Mouse (Mus musculus): ENCODE data around the gene Dnm1.
A peak's percentile ranks its signal among the peaks of the same experiment; 100 is the strongest.
"Not testable (repeated sequence)": the region's sequence is repeated elsewhere in the genome, so short reads cannot be mapped to it uniquely, and the experiment has no call there.

The Dnm1 gene

GRCm38 (mm10) chr2:32307941-32308760 is 45.0 kb downstream of the Dnm1 start:
- peaks cover 60% of the 10 kb centered on the region for H3K4me1 ChIP-seq (replicated peaks; ENCODE audit: low read depth, low read length)
- H3K9me3 ChIP-seq (ENCODE audit: low read length): no peaks in the 10 kb centered on the region
- TF ChIP-seq NANOG (IDR thresholded peaks at IDR 0.05; ENCODE audit: borderline replicate concordance, low read length) (no peak), POU5F1 (IDR thresholded peaks at IDR 0.05; ENCODE audit: borderline replicate concordance, low read length) (no peak), CTCF (conservative IDR thresholded peaks at IDR 0.05; ENCODE audit: low read length) (peak; percentile 89)
- peaks cover 19% of the 10 kb centered on the region for H3K27me3 ChIP-seq (ENCODE audit: insufficient read depth, low read length)
- H3K4me3 ChIP-seq (replicated peaks; ENCODE audit: low read length): no peak overlapping the region
- H3K36me3 ChIP-seq (ENCODE audit: insufficient read depth, low read length): peaks cover 77% of the 10 kb centered on the region

GRCm38 (mm10) chr2:32307247-32307798 is 45.8 kb downstream of the Dnm1 start:
- peaks cover 64% of the 10 kb centered on the region for H3K4me1 ChIP-seq (replicated peaks; ENCODE audit: low read depth, low read length)
- no peak for TF ChIP-seq POU5F1 (IDR thresholded peaks at IDR 0.05; ENCODE audit: borderline replicate concordance, low read length)
- TF ChIP-seq NANOG (IDR thresholded peaks at IDR 0.05; ENCODE audit: borderline replicate concordance, low read length): no peak
- no peak for TF ChIP-seq CTCF (conservative IDR thresholded peaks at IDR 0.05; ENCODE audit: low read length)
- peaks cover 14% of the 10 kb centered on the region for H3K27me3 ChIP-seq (ENCODE audit: insufficient read depth, low read length)
- no peak overlapping the region for H3K4me3 ChIP-seq (replicated peaks; ENCODE audit: low read length)
- no peaks in the 10 kb centered on the region for H3K9me3 ChIP-seq (ENCODE audit: low read length)
- peaks cover 85% of the 10 kb centered on the region for H3K36me3 ChIP-seq (ENCODE audit: insufficient read depth, low read length)

GRCm38 (mm10) chr2:32306176-32306575 is 47.0 kb downstream of the Dnm1 start:
- Histone ChIP-seq H3K4me1 (replicated peaks; ENCODE audit: low read depth, low read length) (peaks cover 62% of the 10 kb centered on the region), H3K27me3 (ENCODE audit: insufficient read depth, low read length) (peaks cover 7% of the 10 kb centered on the region), H3K36me3 (ENCODE audit: insufficient read depth, low read length) (peaks cover 96% of the 10 kb centered on the region), H3K9me3 (ENCODE audit: low read length) (no peaks in the 10 kb centered on the region), H3K4me3 (replicated peaks; ENCODE audit: low read length) (no peak overlapping the region)
- no peak for TF ChIP-seq CTCF (conservative IDR thresholded peaks at IDR 0.05; ENCODE audit: low read length)
- no peak for TF ChIP-seq NANOG (IDR thresholded peaks at IDR 0.05; ENCODE audit: borderline replicate concordance, low read length)
- no peak for TF ChIP-seq POU5F1 (IDR thresholded peaks at IDR 0.05; ENCODE audit: borderline replicate concordance, low read length)

- Histone ChIP-seq H3K36me3 (ENCODE audit: insufficient read depth, low read length) (peaks cover 99% of the 10 kb centered on the region), H3K9me3 (ENCODE audit: low read length) (no peaks in the 10 kb centered on the region), H3K4me1 (replicated peaks; ENCODE audit: low read depth, low read length) (peaks cover 59% of the 10 kb centered on the region), H3K4me3 (replicated peaks; ENCODE audit: low read length) (no peak overlapping the region), H3K27me3 (ENCODE audit: insufficient read depth, low read length) (peaks cover 3% of the 10 kb centered on the region; the same call in 1 of the 2 replicates)
- TF ChIP-seq POU5F1 (IDR thresholded peaks at IDR 0.05; ENCODE audit: borderline replicate concordance, low read length) (no peak), NANOG (IDR thresholded peaks at IDR 0.05; ENCODE audit: borderline replicate concordance, low read length) (no peak), CTCF (conservative IDR thresholded peaks at IDR 0.05; ENCODE audit: low read length) (no peak)
These were observed 47.5 kb downstream of the Dnm1 start for GRCm38 (mm10) chr2:32305668-32306067.

- peaks cover 57% of the 10 kb centered on the region for H3K4me1 ChIP-seq (replicated peaks; ENCODE audit: low read depth, low read length)
- H3K4me3 ChIP-seq (replicated peaks; ENCODE audit: low read length): no peak overlapping the region
- peaks cover 99% of the 10 kb centered on the region for H3K36me3 ChIP-seq (ENCODE audit: insufficient read depth, low read length)
- no peaks in the 10 kb centered on the region for H3K27me3 ChIP-seq (ENCODE audit: insufficient read depth, low read length)
- H3K9me3 ChIP-seq (ENCODE audit: low read length): no peaks in the 10 kb centered on the region
- TF ChIP-seq CTCF (conservative IDR thresholded peaks at IDR 0.05; ENCODE audit: low read length): peak; percentile 69
- TF ChIP-seq POU5F1 (IDR thresholded peaks at IDR 0.05; ENCODE audit: borderline replicate concordance, low read length): no peak
These were observed 48.8 kb downstream of the Dnm1 start for GRCm38 (mm10) chr2:32304145-32304832.

GRCm38 (mm10) chr2:32302952-32303351 is 50.2 kb downstream of the Dnm1 start:
- Histone ChIP-seq H3K4me3 (replicated peaks; ENCODE audit: low read length) (no peak overlapping the region), H3K27me3 (ENCODE audit: insufficient read depth, low read length) (no peaks in the 10 kb centered on the region), H3K9me3 (ENCODE audit: low read length) (no peaks in the 10 kb centered on the region), H3K4me1 (replicated peaks; ENCODE audit: low read depth, low read length) (peaks cover 64% of the 10 kb centered on the region), H3K36me3 (ENCODE audit: insufficient read depth, low read length) (peaks cover 100% of the 10 kb centered on the region)
- peak; percentile 37 for TF ChIP-seq CTCF (conservative IDR thresholded peaks at IDR 0.05; ENCODE audit: low read length)
- TF ChIP-seq POU5F1 (IDR thresholded peaks at IDR 0.05; ENCODE audit: borderline replicate concordance, low read length): no peak

- no peak overlapping the region for H3K4me3 ChIP-seq (replicated peaks; ENCODE audit: low read length)
- no peaks in the 10 kb centered on the region for H3K9me3 ChIP-seq (ENCODE audit: low read length)
- TF ChIP-seq POU5F1 (IDR thresholded peaks at IDR 0.05; ENCODE audit: borderline replicate concordance, low read length) (no peak), CTCF (conservative IDR thresholded peaks at IDR 0.05; ENCODE audit: low read length) (no peak), NANOG (IDR thresholded peaks at IDR 0.05; ENCODE audit: borderline replicate concordance, low read length) (no peak)
- peaks cover 94% of the 10 kb centered on the region for H3K36me3 ChIP-seq (ENCODE audit: insufficient read depth, low read length)
- no peaks in the 10 kb centered on the region for H3K27me3 ChIP-seq (ENCODE audit: insufficient read depth, low read length)
- H3K4me1 ChIP-seq (replicated peaks; ENCODE audit: low read depth, low read length): peaks cover 34% of the 10 kb centered on the region
These were observed 53.7 kb downstream of the Dnm1 start for GRCm38 (mm10) chr2:32299469-32299868.

GRCm38 (mm10) chr2:32295842-32296241 is 57.3 kb downstream of the Dnm1 start:
- Histone ChIP-seq H3K36me3 (ENCODE audit: insufficient read depth, low read length) (peaks cover 88% of the 10 kb centered on the region), H3K4me1 (replicated peaks; ENCODE audit: low read depth, low read length) (peaks cover 15% of the 10 kb centered on the region)
- H3K27me3 ChIP-seq (ENCODE audit: insufficient read depth, low read length); H3K9me3 ChIP-seq (ENCODE audit: low read length); H3K4me3 ChIP-seq (replicated peaks; ENCODE audit: low read length): not testable (repeated sequence)
